Mouse (Mus musculus): ENCODE results near the gene Nrxn3. TPM values are rescaled to one million over a fixed set of nuclear protein-coding genes. Genes with fewer than 3 reads are reported as not detected.

The Nrxn3 gene
- total RNA-seq, 2 experiments from 2014 or later, result 0.05 TPM; not detected in 1

GRCm38 (mm10) chr12:88830851-88831250 lies 108.2 kb downstream of the Nrxn3 start:
- no peak for DNase-seq
- intact Hi-C loops (cut with DNase I), result no loop called here
- no peak overlapping the region for H3K27ac ChIP-seq
- no peak for TF ChIP-seq CTCF (IDR thresholded peaks at IDR 0.05)
- no peak overlapping the region for H3K4me3 ChIP-seq

DNA sequence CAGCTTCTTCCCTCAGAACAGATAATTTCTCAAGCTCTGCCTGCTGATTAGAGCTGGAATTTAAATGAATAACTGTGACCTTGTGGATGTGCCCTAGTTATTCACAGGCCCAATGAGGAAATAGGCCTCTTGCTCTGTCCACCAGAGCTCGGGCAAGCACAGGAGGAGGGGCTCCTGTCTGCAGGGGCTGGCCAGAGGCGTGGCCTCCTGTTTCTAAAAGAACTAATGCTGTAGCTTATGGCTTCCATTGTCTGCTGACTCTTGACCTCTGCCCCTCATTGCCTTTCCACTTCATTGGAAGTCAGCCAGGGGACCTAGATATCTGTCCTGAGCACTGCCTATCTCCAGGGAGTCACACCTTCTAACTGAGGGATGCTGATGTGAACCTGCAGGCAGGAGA lies 113.1 kb downstream of the Nrxn3 start:
- no peak for DNase-seq
- H3K27ac ChIP-seq, result no peak overlapping the region
- no peak overlapping the region for H3K4me3 ChIP-seq
- intact Hi-C loops (cut with DNase I), result no loop called here
- TF ChIP-seq CTCF (IDR thresholded peaks at IDR 0.05), result no peak

DNA sequence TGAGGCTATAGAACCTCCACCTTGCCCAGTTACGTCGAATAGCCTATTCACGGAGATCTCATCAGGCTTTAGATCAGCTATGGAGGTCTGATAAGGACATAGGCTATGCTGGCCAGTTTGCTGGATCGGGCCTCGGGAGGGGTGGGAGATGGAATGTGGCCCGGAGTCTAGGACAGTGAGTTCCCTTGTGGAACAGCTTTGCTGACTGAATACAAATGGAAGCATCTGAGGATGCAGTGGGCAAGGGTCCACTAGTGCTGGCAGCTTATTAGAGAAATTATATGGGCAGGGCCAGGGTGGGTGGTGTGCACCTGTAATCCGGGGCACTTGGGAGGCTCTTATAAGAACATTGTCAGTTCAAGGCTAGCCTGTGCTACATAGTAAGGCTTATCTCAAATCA lies 117.0 kb downstream of the Nrxn3 start:
- Histone ChIP-seq H3K27ac (no peak overlapping the region), H3K4me3 (no peak overlapping the region)
- intact Hi-C loops (cut with DNase I), result no loop called here
- DNase-seq, result no peak
- no peak for TF ChIP-seq CTCF (IDR thresholded peaks at IDR 0.05)

DNA sequence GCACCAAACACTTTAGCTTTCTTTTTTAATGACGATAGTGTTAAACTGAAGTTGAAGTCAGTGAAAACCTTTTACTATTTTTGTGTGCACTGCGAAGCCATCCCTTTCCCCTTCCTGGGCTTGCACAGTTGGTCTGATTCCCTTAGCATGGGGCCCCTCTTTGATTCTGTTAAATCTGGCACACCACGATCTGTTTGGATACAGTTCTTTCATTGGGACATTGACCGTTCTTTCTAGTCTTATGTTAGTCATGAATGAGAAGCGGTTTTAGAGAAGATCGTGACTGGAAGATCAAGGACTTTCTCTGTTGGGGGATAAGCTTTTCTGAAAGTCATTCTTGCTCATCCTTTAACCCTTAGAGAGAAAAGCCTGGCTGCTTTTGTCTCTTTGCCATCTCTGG lies 118.7 kb downstream of the Nrxn3 start:
- no peak overlapping the region for H3K4me3 ChIP-seq
- TF ChIP-seq CTCF (IDR thresholded peaks at IDR 0.05), result no peak
- no peak overlapping the region for H3K27ac ChIP-seq
- intact Hi-C loops (cut with DNase I), result no loop called here
- no peak for DNase-seq

DNA sequence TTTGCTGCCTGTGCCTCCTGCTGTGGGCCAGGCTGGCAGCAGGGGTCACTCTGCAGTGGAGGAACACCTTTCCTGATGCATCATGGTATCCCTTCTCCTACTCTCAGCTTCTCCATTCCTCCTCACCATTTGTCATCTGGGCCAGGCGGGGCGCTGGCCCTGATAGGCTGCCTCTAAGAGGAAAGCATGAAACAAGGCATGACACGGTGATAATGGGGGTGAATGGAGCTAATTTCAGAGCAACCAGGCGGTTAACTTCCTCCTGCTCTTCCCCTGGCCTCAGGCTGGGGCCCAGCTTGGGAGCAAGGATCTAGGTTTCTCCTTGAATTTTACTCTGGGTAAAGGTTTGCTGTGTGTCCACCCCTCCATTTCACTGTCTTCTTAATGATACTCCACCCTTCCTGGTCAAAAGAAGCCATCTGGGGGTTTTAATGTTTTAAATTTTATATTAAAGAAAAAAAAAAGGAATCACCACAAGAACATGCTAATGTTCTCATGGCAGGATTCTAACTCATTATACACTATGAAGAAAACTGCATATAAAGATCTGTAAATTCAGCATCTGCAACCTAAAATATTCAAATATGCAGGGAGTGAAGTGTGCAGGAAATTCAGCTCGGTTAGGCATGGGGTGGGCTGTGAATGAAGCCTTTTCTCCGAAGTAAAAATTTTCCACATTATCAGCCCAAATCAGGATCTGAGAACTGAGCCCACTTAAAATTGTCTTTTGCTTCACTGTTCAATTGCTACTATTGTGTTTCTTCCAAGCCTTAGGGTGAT lies 127.9 kb downstream of the Nrxn3 start:
- no peak for DNase-seq
- H3K27ac ChIP-seq, result no peak overlapping the region
- intact Hi-C loops (cut with DNase I), result no loop called here
- TF ChIP-seq CTCF (IDR thresholded peaks at IDR 0.05), result no peak
- H3K4me3 ChIP-seq, result no peak overlapping the region

GRCm38 (mm10) chr12:88854039-88854438 lies 131.4 kb downstream of the Nrxn3 start:
- H3K27ac ChIP-seq, result no peak overlapping the region
- intact Hi-C loops (cut with DNase I), result no loop called here
- TF ChIP-seq CTCF (IDR thresholded peaks at IDR 0.05), result no peak

GRCm38 (mm10) chr12:88857701-88858100 lies 135.0 kb downstream of the Nrxn3 start:
- TF ChIP-seq CTCF (IDR thresholded peaks at IDR 0.05), result no peak
- no peak overlapping the region for H3K27ac ChIP-seq
- DNase-seq, result no peak
- intact Hi-C loops (cut with DNase I), result no loop called here
- H3K4me3 ChIP-seq, result no peak overlapping the region

More at GRCm38 (mm10) chr12:88854039-88854438, 131.4 kb downstream of the Nrxn3 start:
- no peak for DNase-seq
- H3K4me3 ChIP-seq, result no peak overlapping the region

- DNase-seq, result no peak
- intact Hi-C loops (cut with DNase I), result no loop called here
- no peak for TF ChIP-seq CTCF (IDR thresholded peaks at IDR 0.05)
Measured at GRCm38 (mm10) chr12:88859456-88860345, 137.0 kb downstream of the Nrxn3 start.

GRCm38 (mm10) chr12:88860397-88860796 lies 137.7 kb downstream of the Nrxn3 start:
- Histone ChIP-seq H3K4me3 (no peak overlapping the region), H3K27ac (no peak overlapping the region)
- intact Hi-C loops (cut with DNase I), result no loop called here
- no peak for TF ChIP-seq CTCF (IDR thresholded peaks at IDR 0.05)
- no peak for DNase-seq

More at GRCm38 (mm10) chr12:88859456-88860345, 137.0 kb downstream of the Nrxn3 start:
- H3K27ac ChIP-seq, result no peak overlapping the region
- no peak overlapping the region for H3K4me3 ChIP-seq

DNA sequence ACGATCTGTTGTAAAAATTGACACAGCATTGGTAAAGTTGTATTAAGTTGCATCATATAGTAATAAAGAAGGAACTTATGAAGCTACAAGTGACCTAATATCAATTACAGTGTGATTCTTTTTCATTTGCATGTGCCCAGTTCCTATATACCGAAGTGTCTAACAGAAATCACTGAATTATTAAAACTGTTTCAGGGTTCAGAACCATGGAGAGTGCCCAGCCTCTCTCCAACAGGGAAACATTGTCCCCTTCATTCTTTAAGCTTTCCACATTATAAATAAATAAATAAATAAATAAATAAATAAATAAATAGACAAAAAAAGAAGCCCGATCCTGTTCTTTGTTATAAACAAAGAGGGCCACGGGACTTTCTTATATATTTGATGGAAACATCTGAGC lies 140.4 kb downstream of the Nrxn3 start:
- no peak for DNase-seq
- TF ChIP-seq CTCF (IDR thresholded peaks at IDR 0.05), result no peak
- intact Hi-C loops (cut with DNase I), result no loop called here
- Histone ChIP-seq H3K4me3 (no peak overlapping the region), H3K27ac (no peak overlapping the region)

DNA sequence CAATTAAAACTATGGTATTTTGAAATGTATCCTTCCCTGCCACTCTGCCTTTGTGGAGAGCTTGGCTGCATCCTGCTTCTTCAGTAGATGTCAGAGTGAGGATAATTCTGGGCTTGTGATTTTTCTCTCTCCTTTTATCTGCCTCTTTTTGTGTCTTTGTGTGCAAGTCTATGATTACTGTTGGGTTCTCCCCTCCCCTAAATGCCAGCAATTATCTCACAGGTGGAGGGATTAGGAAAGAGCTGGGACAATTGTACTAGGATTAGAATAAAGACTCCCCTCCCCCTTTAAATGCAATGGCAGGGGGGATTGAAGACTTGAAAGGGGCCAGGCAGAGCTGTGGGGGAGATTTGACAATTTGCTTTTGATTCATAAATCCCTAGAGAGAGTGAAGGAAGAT lies 145.6 kb downstream of the Nrxn3 start:
- intact Hi-C loops (cut with DNase I), result no loop called here
- H3K27ac ChIP-seq, result no peak overlapping the region
- DNase-seq, result no peak
- no peak overlapping the region for H3K4me3 ChIP-seq
- TF ChIP-seq CTCF (IDR thresholded peaks at IDR 0.05), result no peak

- Histone ChIP-seq H3K27ac (no peak overlapping the region), H3K4me3 (no peak overlapping the region)
- no peak for TF ChIP-seq CTCF (IDR thresholded peaks at IDR 0.05)
- no peak for DNase-seq
- intact Hi-C loops (cut with DNase I), result no loop called here
Measured at GRCm38 (mm10) chr12:88897331-88897730, 174.7 kb downstream of the Nrxn3 start.

GRCm38 (mm10) chr12:88900014-88900727 lies 177.5 kb downstream of the Nrxn3 start:
- Histone ChIP-seq H3K4me3 (no peak overlapping the region), H3K27ac (no peak overlapping the region)
- TF ChIP-seq CTCF (IDR thresholded peaks at IDR 0.05), result no peak
- intact Hi-C loops (cut with DNase I), result no loop called here
- no peak for DNase-seq
